Mouse (Mus musculus) ES-E14 (cell line): ENCODE measurements around the gene Spata17.

Source experiments
- HCFC1 ChIP-seq: IDR thresholded peaks from 2 replicates; pipeline ENCODE4 v1.6.1; 2012; ENCODE audit warnings: low read length, inconsistent platforms, borderline replicate concordance; ENCODE audit not compliant: insufficient read depth
- MAFK ChIP-seq: IDR thresholded peaks from 2 replicates; pipeline ENCODE4 v1.6.1; 2014; ENCODE audit warnings: mild to moderate bottlenecking, low read depth, low read length, inconsistent platforms; ENCODE audit not compliant: insufficient read depth
- ZNF384 ChIP-seq: IDR thresholded peaks from 2 replicates; pipeline ENCODE4 v1.6.1; 2012; ENCODE audit warnings: low read depth, low read length, inconsistent platforms

- no peak for TF ChIP-seq MAFK
- TF ChIP-seq ZNF384: no peak
- TF ChIP-seq HCFC1: no peak
Measured at GRCm38 (mm10) chr1:187035785-187036184, 179.5 kb downstream of the Spata17 start.
